Mouse (Mus musculus) granulocyte monocyte progenitor cell, adult 5-6 weeks (primary cell): ENCODE data around the gene Lbhd2. TPM values are rescaled to one million over a fixed set of nuclear protein-coding genes. Genes with fewer than 3 reads are reported as not detected.

Source experiments
- ATAC-seq: replicated peaks from 2 replicates; pipeline ENCODE4 v1.8.0; 2016; ENCODE audit warnings: mild to moderate bottlenecking, moderate TSS enrichment, inconsistent platforms; ENCODE audit not compliant: poor library complexity, severe bottlenecking
- total RNA-seq, 2 experiments: library from RNA; stranded (forward) in 1 of 2; stranded (reverse) in 1 of 2; fragments of 200-712, 200-1000 nt in 1 of 2; fragments of >200 nt in 1 of 2; fragmentation: Nextera tagmentation in 1 of 2; gene quantifications; 2 replicates each; pipeline ENCODE4 v1.2.3; 2014 to 2017

The Lbhd2 gene
- total RNA-seq (2014; fragmentation: Nextera tagmentation) (not detected in 2 replicates), total RNA-seq (2017) (not detected in 2 replicates)

DNA sequence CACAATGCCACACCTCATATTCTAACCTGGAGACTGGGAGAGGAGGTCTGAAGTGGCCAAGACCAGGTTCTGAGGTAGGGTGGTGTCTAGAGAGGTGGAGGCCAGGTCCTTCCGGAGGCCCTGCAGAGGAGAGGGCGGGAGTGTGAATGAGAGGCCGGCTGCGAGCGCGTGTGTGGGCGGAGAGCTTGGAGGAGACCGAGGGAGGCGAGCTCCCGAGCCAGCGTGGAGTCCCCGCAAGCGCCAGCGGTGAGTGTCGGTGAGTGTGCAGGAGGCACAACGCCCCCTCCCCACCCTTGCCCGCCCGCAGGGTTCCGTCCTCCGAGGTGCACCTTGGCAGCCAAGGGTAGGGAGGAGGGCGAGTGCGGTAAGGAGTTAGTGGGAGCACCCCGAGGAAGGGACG, at the start of gene Lbhd2:
Gene Lbhd2 (plus strand): TSS at position 188 of the 400 bp plus-strand sequence.
- ATAC-seq: no peak

DNA sequence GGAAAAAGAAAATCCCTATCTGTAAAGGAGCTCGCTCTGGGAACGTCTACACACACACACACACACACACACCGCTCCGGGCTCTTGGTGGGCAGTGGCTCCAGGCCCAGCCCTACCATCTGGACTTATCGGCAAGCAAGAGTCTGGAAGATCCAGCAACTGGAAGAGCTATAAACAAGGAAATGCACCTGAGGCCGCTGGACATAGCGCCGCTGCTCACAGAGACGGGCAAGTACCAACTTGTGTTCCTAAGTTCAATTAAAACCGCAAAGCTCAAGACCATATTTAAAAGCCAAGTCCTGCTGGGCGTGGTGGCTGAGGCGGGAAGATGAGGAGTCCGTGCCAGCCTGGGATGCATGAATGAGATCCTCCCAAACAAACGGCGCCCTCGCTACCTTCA, 45.9 kb upstream of the Lbhd2 start:
- no peak for ATAC-seq

DNA sequence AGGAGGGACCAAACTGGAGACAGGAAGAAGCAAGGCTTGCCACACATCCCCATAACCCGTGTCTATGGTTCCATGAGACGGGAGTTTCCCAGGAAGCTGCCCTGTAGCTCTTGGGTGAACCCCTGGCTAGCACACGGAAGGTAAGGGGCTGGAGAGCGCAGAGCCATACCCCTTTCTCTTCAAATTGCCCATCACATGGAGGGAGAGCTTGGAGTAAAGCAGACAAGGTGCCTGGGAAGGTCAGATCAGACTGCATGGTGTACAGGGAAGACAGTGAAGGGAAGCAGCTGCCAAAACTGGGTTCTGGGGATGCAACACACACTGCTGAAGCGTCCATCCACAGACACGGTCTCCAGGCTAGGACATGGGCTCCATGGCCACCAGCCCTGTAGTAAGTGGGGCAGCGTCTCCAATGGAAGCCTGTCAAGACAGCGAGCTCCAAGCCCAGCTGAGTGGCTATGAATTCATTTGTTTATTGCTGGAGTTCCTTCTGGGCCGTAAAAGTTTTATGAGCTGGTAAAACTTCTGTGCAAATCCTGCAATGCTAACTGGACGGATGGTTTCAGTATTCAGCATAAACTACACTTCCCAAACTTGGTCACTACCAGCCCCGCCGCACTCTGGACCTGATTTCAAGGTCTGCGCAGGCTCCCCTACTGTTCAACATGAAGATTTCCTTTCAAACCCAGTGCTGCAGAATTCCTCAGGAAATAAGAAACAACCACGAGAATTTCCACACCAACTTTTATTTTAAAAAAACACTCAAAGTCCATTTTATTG, 45.1 kb upstream of the Lbhd2 start:
- no peak for ATAC-seq

DNA sequence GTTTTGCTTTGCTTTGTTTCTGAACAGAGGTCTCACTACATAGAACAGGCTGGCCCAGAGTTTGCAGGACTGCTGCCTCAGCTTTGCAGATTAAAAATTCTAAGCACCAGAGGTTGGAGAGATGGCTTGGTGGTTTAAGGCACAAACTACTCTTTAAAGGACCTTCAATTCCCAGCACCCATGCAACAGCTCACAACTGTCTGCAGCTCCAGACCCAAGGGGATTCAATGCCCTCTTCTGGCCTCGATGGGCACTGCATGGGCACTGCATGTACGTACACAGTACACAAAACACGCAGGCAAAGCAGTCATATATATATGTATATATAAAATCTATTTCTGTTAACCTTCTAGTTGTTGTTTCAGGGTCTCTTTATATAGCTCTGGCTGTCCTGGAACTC, 42.4 kb upstream of the Lbhd2 start:
- ATAC-seq: no peak

- ATAC-seq: no peak
Observed at GRCm38 (mm10) chr12:111367065-111367464, 39.5 kb upstream of the Lbhd2 start.

- peak; percentile 73 for ATAC-seq
Observed at GRCm38 (mm10) chr12:111370249-111370648, 36.4 kb upstream of the Lbhd2 start.

- ATAC-seq: no peak
Observed at GRCm38 (mm10) chr12:111371905-111372304, 34.7 kb upstream of the Lbhd2 start.

GRCm38 (mm10) chr12:111373411-111373810, 33.2 kb upstream of the Lbhd2 start:
- ATAC-seq: no peak

- ATAC-seq: no peak
Observed at GRCm38 (mm10) chr12:111374727-111375126, 31.9 kb upstream of the Lbhd2 start.

- ATAC-seq: no peak
Observed at GRCm38 (mm10) chr12:111375559-111375958, 31.1 kb upstream of the Lbhd2 start.

- ATAC-seq: peak; percentile 36
Observed at GRCm38 (mm10) chr12:111376053-111376452, 30.6 kb upstream of the Lbhd2 start.

- ATAC-seq: peak; percentile 18; the same call in 1 of the 2 replicates
Observed at GRCm38 (mm10) chr12:111376826-111377331, 29.7 kb upstream of the Lbhd2 start.

GRCm38 (mm10) chr12:111377376-111377973, 29.1 kb upstream of the Lbhd2 start, which contains the start of gene Cdc42bpb:
Gene Cdc42bpb (minus strand): TSS chr12:111377718.
- ATAC-seq: peak; percentile 83

DNA sequence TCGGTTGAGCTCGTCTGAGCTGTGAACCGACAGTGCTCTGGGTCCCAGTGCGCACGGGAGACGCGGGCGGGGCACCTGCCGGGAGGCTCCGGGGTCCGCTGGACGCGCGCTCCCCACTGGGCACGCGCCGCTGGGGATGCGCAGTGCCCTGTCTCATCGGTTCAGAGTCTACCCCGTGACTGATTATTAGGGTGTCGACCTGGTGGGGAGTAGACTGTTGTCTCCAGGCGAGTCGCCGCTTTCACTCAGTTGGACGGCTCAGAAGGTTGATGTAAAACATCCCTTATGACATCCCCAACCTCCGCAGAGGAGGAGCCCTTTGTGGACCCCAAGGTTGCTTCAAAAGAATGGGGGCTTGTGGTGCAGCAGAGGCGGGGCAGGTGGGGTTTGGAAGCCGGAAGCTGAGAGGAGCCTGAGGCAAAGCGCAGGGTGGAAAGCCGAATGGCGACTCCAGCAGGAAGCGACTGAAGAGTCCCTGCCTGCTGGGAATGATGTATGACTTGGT, 28.6 kb upstream of the Lbhd2 start:
- ATAC-seq: peak; percentile 16; the same call in 1 of the 2 replicates

DNA sequence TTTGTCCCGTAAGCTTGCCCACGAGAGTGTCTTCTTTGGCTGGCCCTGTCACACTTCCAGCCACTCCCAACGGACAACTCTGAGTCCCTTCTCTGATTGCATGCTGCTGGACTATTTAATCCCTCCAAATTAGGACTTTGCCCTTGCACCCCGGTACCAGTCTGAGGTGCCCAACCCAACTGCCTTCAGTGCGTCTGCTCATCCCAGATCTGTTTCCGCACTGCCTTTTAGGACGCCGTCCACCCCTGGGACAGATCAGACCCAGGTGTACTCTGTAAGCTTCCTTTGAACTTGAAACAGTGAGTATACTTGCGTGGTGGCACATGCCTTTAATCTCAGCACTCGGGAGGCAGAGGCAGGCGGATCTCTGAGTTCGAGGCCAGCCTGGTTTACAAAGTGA, 27.8 kb upstream of the Lbhd2 start:
- ATAC-seq: no peak

DNA sequence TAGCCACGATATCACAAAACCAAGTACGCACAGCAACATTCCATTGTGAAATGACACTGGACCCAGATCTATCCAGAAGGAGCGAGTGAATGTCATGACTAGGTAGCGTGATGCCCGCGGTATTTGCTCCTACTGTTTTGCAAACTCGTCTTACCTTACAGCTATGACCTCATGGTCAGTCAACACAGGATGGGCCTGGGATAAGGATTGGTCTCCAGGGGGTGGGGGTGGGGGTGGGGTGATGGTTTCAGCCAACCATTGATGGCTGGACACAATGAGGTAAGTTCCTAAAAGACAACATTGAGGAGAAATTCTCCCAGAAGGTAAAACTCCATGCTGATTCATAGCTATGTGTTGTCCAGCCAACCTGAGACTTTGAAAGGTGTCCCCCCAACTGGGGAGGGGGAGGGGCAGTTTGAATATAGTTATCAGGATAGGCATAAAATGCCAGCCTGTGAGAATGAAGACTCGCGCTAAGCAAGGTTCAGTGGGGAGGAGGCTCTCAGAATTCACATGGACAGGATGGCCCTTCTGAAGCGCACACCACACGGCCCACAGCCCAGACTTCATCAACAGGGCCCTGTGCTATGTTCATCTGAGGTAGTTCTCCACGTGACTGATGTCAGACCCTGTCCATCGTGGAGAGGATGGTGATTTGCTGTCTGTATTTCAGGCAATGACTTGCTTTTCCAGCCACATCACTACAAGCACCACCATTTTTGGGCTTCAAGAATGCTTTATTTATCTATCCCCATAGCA, 20.5 kb upstream of the Lbhd2 start:
- no peak for ATAC-seq

- ATAC-seq: peak; percentile 46; the same call in 1 of the 2 replicates
Observed at GRCm38 (mm10) chr12:111386642-111387120, 19.9 kb upstream of the Lbhd2 start.

DNA sequence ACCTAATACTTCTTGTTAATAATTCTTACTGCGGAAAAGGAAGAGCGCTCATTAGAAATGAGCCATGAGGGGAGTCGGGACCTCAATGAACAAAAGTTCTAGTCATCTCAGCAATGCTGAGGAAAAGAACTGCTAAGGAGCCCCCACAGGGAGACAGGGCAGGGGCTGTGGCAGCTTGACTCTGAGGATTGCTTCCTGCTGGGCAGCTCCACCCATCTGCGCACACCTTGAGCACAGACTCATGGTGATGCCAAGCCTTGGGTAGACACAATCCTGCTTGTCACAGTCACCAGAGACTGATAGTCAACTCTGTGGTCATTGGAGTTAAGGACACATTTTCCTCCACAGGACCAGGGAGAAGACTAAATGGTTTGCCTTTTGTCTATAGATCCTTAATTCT, 19.5 kb upstream of the Lbhd2 start:
- ATAC-seq: no peak

GRCm38 (mm10) chr12:111394008-111394407, 12.6 kb upstream of the Lbhd2 start:
- no peak for ATAC-seq

DNA sequence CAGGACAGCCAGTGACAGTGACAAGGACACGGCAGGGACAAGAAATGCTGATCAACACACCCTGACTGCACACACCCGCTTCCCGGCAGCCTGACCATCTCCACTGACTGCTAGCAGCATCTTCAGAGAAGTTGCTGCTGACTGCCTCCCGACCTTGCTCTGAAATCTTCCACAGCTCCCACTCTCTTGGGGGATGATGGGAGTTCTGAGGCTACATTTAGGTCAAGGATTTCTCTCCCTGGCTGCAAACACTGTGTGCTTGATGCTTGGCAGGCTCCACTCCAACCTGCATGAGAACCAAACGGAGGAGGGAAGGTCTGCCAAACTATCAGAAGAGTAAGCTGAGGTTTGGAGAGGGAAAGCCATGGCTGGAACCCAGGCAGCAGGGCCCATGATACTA, 9.6 kb upstream of the Lbhd2 start:
- no peak for ATAC-seq
